Mouse (Mus musculus) stomach, postnatal 0 days (tissue): ENCODE data around the gene Krtap4-13.

Experiments used
- CTCF ChIP-seq: IDR thresholded peaks from 2 replicates; pipeline ENCODE4 v1.5.1; 2016; ENCODE audit warnings: antibody characterized with exemption, low read depth, mild to moderate bottlenecking, moderate library complexity
- EP300 ChIP-seq: optimal IDR thresholded peaks from 2 replicates; pipeline ENCODE3; 2016; ENCODE audit warnings: antibody characterized with exemption

GRCm38 (mm10) chr11:99854121-99854520 lies 44.4 kb upstream of the Krtap4-13 start:
- TF ChIP-seq EP300 (no peak), CTCF (peak; percentile 64)
